Mouse (Mus musculus) 3T3-L1 (cell line): ENCODE data around the gene Il12rb1.

Source experiments
- DNase-seq: peaks from one replicate; pipeline ENCODE4 v3.0.0-alpha.2; 2015; ENCODE audit warnings: low read depth, low spot score

Il12rb1 gene

GRCm38 (mm10) chr8:70850947-70851346, 42.7 kb downstream of the Il12rb1 start:
- DNase-seq, result no peak

GRCm38 (mm10) chr8:70851837-70852236, 43.6 kb downstream of the Il12rb1 start:
- no peak for DNase-seq

- no peak for DNase-seq
Observed at GRCm38 (mm10) chr8:70852595-70853231, 44.5 kb downstream of the Il12rb1 start.

GRCm38 (mm10) chr8:70853863-70854262, 45.6 kb downstream of the Il12rb1 start:
- DNase-seq, result no peak

GRCm38 (mm10) chr8:70856028-70856427, 47.8 kb downstream of the Il12rb1 start:
- no peak for DNase-seq

- DNase-seq, result no peak
Observed at GRCm38 (mm10) chr8:70856541-70857197, 48.4 kb downstream of the Il12rb1 start.

- no peak for DNase-seq
Observed at GRCm38 (mm10) chr8:70857516-70857915, 49.3 kb downstream of the Il12rb1 start.

- DNase-seq, result no peak
Observed at GRCm38 (mm10) chr8:70862824-70863641, 54.8 kb downstream of the Il12rb1 start, which contains the start of gene Kcnn1. TSS of gene Kcnn1 (minus strand) at chr8:70863258.

- DNase-seq, result no peak
Observed at GRCm38 (mm10) chr8:70863956-70864711, 55.9 kb downstream of the Il12rb1 start.

GRCm38 (mm10) chr8:70864712-70865221, 56.5 kb downstream of the Il12rb1 start:
- peak; percentile 33 for DNase-seq

GRCm38 (mm10) chr8:70865350-70866000, 57.2 kb downstream of the Il12rb1 start:
- peak; percentile 100 for DNase-seq

GRCm38 (mm10) chr8:70866001-70866520, 57.8 kb downstream of the Il12rb1 start:
- no peak for DNase-seq

GRCm38 (mm10) chr8:70866566-70866965, 58.3 kb downstream of the Il12rb1 start:
- no peak for DNase-seq

GRCm38 (mm10) chr8:70868559-70869198, 60.4 kb downstream of the Il12rb1 start:
- no peak for DNase-seq

GRCm38 (mm10) chr8:70869199-70869571, 60.9 kb downstream of the Il12rb1 start:
- no peak for DNase-seq

GRCm38 (mm10) chr8:70869601-70870041, 61.4 kb downstream of the Il12rb1 start:
- peak; percentile 89 for DNase-seq
